Mouse (Mus musculus) thymus, postnatal 4 days (tissue): ENCODE measurements around the gene Pdzrn3.

ENCODE experiments used
- DNase-seq: peaks from one replicate; pipeline ENCODE4 v3.0.0; 2021

Pdzrn3 gene

GRCm38 (mm10) chr6:101287566-101288173, 90.0 kb downstream of the Pdzrn3 start:
- no peak for DNase-seq

DNA sequence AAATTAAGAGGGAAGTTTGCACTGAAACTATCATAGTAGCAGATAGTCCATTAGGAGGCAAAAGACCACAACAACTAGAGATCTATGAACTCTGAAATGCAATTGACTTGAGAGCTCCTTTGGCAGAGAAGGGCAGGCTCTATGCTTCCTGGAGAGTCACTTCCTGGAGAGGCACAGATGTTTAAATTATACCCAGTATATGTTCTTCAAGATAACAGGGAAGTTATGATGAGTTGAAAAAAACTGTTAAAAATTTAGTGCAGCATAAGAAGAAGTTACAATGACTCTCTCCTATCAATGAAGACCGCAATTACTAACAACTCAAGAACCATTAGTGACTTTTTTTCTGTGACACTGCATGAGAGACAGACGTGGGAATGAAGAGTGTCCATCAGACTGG, 90.6 kb downstream of the Pdzrn3 start:
- no peak for DNase-seq

GRCm38 (mm10) chr6:101284368-101284955, 93.2 kb downstream of the Pdzrn3 start:
- no peak for DNase-seq

DNA sequence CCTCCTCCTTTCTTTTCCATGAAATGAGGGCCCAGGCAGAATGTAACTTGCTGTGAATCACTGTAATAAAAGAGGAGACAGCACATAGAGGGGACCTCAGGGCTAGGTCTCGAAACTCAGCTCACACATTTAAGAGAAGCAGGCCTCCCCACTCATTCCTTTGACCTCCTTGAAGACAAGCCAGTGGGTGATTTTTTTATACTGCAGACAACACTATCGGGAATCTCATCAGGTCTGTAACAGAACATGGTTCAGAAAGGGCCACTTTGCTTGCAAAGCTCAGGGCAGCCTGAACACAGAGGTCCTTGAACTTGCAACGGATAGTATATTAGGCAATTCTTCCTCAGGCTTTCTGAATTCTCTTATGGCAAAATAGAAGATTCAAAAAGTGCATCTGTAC, 93.8 kb downstream of the Pdzrn3 start:
- no peak for DNase-seq

- DNase-seq: no peak
Observed at GRCm38 (mm10) chr6:101281644-101282043, 96.1 kb downstream of the Pdzrn3 start.

- no peak for DNase-seq
Observed at GRCm38 (mm10) chr6:101280811-101281218, 96.9 kb downstream of the Pdzrn3 start.

- no peak for DNase-seq
Observed at GRCm38 (mm10) chr6:101278286-101278932, 99.3 kb downstream of the Pdzrn3 start.

GRCm38 (mm10) chr6:101276261-101276660, 101.4 kb downstream of the Pdzrn3 start:
- DNase-seq: no peak

GRCm38 (mm10) chr6:101275806-101276205, 101.9 kb downstream of the Pdzrn3 start:
- no peak for DNase-seq

- DNase-seq: no peak
Observed at GRCm38 (mm10) chr6:101274846-101275245, 102.9 kb downstream of the Pdzrn3 start.

DNA sequence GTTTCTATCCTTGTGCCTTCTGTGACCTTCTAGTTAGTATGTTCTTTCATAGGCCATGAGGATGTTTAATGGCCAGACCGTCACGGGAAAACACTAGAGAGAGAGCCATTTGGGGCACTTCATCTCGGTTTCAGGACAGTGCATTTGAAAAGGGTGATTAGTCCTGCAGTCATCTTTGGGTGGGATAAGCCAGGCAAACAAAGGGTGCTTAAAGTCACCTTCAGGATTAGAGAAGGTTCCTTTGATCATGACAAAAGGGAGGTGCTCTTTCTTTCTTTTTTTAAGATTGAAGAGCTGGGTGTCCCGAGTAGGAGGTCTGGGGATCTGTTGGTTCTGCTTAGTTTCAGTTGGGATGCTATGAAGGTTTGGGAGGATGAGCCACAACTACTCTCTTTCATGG, 105.4 kb downstream of the Pdzrn3 start:
- no peak for DNase-seq

DNA sequence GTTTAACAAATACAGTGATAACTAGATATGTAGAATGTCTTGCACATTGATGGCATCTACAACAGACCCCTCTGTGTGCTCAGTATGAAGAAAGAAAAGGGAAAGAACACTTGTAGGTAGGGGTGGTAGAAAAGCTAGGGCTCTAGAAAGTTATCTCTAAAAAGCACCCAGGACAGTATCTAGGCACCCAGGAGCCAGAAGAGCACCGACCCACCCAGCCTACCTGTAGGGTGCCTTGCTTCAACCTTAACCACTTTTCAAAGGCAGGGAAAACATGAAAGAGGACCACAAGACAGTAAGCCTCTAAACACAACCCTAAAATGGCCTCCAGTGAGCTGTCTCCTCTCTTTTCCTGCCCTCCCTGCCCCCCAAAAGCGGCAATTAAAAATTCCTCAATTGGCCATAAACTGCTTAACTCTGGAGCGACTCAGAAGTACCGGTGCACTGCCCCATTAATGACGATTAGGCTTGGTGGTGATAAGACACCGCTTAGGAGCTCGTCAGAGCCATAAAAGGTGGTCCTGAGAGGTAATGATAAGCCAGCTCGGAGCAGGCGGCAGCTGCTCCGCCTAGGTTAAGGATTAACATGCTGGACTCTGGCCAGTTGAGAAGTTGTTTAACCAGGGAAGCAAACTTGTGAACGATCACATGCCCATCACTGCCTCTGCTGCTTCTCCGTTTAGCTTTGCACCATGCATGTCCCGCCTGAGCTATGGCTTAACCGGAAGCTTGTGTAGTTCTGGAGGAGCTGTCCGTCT, 106.1 kb downstream of the Pdzrn3 start:
- no peak for DNase-seq

- DNase-seq: no peak
Observed at GRCm38 (mm10) chr6:101270095-101270826, 107.4 kb downstream of the Pdzrn3 start.

GRCm38 (mm10) chr6:101269335-101270094, 108.2 kb downstream of the Pdzrn3 start:
- DNase-seq: no peak

- no peak for DNase-seq
Observed at GRCm38 (mm10) chr6:101268266-101268665, 109.4 kb downstream of the Pdzrn3 start.

DNA sequence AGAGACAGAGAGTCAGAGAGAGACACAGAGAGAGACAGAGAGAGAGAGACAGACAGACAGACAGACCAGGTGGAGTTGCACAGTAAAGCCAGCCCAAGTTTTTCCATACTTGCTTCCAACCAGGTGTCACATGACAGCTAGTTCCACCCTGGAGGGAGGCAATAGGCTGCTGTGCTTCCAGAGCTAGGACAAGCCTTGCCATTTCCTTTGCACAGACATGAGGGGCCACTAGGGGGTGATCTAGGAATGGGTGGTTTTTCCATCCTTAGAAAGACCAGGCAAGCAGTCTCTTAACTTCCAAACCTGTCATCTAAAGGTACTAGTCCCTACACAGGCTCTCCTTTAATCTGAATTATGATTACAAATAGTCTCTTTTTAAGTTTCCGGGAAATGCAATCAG, 110.9 kb downstream of the Pdzrn3 start:
- DNase-seq: peak; percentile 50

- no peak for DNase-seq
Observed at GRCm38 (mm10) chr6:101263544-101263943, 114.2 kb downstream of the Pdzrn3 start.

DNA sequence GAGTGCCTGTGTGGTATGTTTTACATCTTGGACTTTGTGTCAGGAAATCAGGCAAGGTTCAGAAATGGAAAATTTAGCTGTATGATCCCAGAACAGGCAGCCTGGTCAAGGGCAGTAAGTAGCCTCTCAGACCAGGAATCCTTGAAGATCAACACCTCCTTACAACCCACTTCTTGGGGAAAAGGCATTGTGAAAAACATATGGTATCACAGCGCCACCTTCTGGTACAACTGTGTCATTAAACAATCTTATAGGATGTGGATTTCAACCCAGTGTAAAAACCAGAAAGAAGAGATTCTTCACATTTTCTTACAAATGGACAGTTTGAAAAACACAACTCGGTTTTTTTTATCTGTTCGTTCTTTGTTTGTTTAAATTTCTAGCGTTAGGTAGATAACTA, 116.2 kb downstream of the Pdzrn3 start:
- DNase-seq: peak; percentile 25

DNA sequence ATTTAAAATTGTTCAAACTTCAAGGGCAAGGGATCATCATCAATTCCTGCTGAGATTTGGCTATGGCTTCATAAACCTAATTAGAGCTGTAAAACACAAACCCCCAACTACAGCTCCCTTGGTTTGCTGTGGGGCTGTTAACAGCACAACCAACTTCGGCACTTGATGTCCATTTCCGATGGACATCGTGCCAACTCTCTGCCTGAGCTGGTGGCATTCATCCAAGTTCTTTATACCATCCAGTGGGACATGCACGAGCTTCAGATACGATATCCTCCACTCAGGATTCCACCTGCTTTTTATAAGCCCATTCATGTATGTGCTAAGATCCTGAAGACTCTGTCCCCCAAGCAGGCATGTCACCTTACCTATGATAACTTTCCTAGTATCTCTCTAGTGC, 118.3 kb downstream of the Pdzrn3 start:
- no peak for DNase-seq

GRCm38 (mm10) chr6:101257418-101257817, 120.3 kb downstream of the Pdzrn3 start:
- no peak for DNase-seq

DNA sequence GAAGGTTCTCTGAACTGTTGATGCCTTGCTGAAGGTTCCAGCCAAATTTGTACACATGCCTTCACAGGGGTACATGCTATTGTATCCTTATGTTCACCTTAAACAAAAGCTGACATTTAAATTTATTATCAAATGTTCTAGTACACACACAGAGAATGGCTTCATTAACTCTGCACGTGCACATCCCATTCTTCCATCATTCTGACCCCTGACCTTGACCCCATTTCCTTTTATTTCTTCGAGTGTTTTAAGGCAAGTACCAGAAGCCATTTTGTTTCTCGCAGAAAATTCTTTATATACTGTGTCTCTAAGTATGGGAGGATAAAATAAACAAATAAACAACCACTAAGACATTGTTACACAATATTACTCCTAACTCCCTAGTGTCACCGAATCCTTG, 123.0 kb downstream of the Pdzrn3 start:
- no peak for DNase-seq

DNA sequence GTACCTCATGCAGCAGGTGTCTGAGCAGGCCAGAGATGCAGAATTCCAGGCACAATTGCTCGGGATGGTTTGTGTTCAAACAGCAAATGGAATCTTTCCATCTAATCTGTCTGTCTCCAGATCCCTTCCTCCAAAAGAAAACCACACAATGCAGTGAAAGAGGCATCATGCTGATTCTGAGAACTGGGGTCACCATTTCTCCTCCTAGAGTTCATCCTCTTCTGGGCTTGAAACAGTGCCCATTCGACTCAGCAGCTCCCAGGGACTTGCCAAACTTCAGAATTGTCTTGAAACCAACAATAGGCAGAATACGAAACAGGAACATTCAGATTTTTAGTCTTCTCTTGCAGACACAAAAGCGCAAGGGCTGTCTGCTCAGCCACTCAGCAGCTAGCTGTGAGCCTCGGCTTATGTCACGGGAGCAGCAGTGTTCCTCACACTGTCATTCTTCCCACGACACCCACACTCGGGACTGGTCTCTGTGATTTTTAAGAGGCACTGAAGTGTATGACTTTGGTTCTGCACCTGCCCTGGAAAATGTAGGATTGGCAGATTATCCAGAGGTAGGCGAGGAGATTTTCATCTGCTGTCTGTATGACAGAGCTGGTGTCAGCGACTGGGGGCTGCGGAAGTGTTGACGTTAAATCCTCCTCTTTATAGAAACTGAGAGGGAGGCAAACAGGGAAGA, 125.6 kb downstream of the Pdzrn3 start:
- no peak for DNase-seq
